In the genomic region with DNA sequence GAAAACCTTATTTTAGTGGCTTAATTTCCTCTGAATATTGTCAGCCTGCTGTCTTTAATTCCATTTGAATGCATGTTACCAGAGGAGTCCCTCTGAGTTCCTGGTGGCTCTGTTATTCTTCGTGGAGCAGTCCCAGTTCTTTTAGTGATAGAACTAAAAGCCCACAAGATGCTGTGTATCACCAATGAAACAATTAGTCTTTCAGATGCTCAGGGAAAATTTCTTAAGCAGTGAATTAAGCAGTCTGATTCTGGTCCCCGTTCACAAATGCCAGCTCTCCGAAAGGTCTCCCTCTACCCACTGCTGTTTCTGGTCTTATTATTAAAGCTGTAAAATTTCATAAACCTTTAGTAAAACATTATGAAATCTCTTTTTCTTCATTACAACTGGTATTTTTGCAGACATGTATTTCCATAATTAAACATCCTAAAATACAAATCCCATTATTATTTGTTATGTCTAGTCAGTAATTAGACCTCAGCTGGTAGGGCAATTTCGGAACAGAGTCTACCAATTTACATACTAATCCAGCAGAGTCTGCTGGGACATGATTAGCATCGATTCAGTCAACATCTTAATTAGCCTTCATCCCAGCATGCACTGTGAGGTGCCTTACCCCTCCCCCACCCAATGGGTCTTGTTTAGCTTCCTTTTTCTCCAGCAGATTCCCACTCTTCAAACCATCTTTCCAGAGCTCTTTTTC, we compare ENCODE assay signal across 13 mouse cellular contexts. TPM values are rescaled to one million over a fixed set of nuclear protein-coding genes. Genes with fewer than 3 reads are reported as not detected.
DNase-seq lines count a peak whose midpoint lies in the region; ATAC-seq lines count a peak whose summit lies in the region.
"Had no signal": no experiment of that assay in that cellular context is flagged by ENCODE, and none has a peak within 500 bp of the region (broad histone marks: within the 10 kb centered on the region; RNA-seq: fewer than 3 reads in every experiment).

No protein-coding gene starts in this region.

- WGBS in hindbrain, embryonic 13.5 days = 33% methylated on average over 5 of the region's 5 CpGs
- 53% methylated on average over 5 of the region's 5 CpGs for WGBS in midbrain, embryonic 10.5 days

- H3K4me2 ChIP-seq in hindbrain, embryonic 13.5 days = 0 out of 2 replicates have a peak overlapping the region, but pooled peaks have one; percentile 13
- H3K4me2 ChIP-seq: heart, embryonic 13.5 days had no signal

- H3K4me3 ChIP-seq in hindbrain, embryonic 13.5 days = no peak overlapping the region
- no peak overlapping the region for H3K4me3 ChIP-seq in midbrain, embryonic 10.5 days
- H3K4me3 ChIP-seq: heart, embryonic 13.5 days had no signal

- no peak overlapping the region for H3K9ac ChIP-seq in hindbrain, embryonic 13.5 days
- H3K9ac ChIP-seq: heart, embryonic 13.5 days had no signal

- H3K27ac ChIP-seq in hindbrain, embryonic 13.5 days = peak overlapping the region; percentile 60; the same call in 1 of the 2 replicates
- H3K27ac ChIP-seq in midbrain, embryonic 10.5 days (replicated peaks) = peak overlapping the region; percentile 39; the same call in 1 of the 2 replicates
- H3K27ac ChIP-seq: heart, embryonic 13.5 days had no signal

- no peaks in the 10 kb centered on the region for H3K9me3 ChIP-seq in hindbrain, embryonic 13.5 days
- no peaks in the 10 kb centered on the region for H3K9me3 ChIP-seq in midbrain, embryonic 10.5 days (replicated peaks)
- H3K9me3 ChIP-seq: heart, embryonic 13.5 days had no signal

- DNase-seq in right cerebral cortex, adult 18-20 months = peak; percentile 29
- no peak for DNase-seq in right cerebral cortex, postnatal 25 days
- DNase-seq in midbrain, embryonic 10.5 days (ENCODE audit: low spot score) = no peak
- peak; percentile 36 for DNase-seq in right cerebral cortex, postnatal 4 days
- no peak for DNase-seq in spleen, postnatal 10 days (ENCODE audit: low spot score in 2 of 2)
- no peak for DNase-seq in kidney, postnatal 14 days
- no peak for DNase-seq in heart, adult 8-10 months (ENCODE audit: low spot score)

- ATAC-seq in hindbrain, embryonic 13.5 days (ENCODE audit: low FRiP score) = peak; percentile 81
- ATAC-seq: intestine, postnatal 0 days had no signal

- no peaks in the 10 kb centered on the region for H3K4me1 ChIP-seq in hindbrain, embryonic 13.5 days (replicated peaks)
- H3K4me1 ChIP-seq in midbrain, embryonic 10.5 days = peaks cover 14% of the 10 kb centered on the region

- peaks cover 5% of the 10 kb centered on the region; the same call in 1 of the 2 replicates for H3K27me3 ChIP-seq in hindbrain, embryonic 13.5 days
- peaks cover 43% of the 10 kb centered on the region for H3K27me3 ChIP-seq in midbrain, embryonic 10.5 days (ENCODE audit: low read depth, poor library complexity, severe bottlenecking)

- no peaks in the 10 kb centered on the region for H3K36me3 ChIP-seq in hindbrain, embryonic 13.5 days
- no peaks in the 10 kb centered on the region for H3K36me3 ChIP-seq in midbrain, embryonic 10.5 days
- H3K36me3 ChIP-seq: heart, embryonic 13.5 days had no signal

RNA-seq across cellular contexts. Expression of a gene that starts 58.7 kb away (rescaled TPM):
- polyA plus RNA-seq in hindbrain, embryonic 13.5 days (2015; fragmentation: Nextera tagmentation; extraction: Ambion mirVana) = not detected in 2 replicates
- 0.21 TPM in 1 of 2 replicates, not detected in the other for polyA plus RNA-seq in midbrain, embryonic 10.5 days (2016; fragmentation: Nextera tagmentation; extraction: Ambion mirVana)
- total RNA-seq in heart, adult 8-10 months (2022) = not detected
- total RNA-seq: gastrocnemius, adult 18-20 months; left cerebral cortex, adult 8-10 months had no signal
- polyA plus RNA-seq: intestine, postnatal 0 days; liver, embryonic 16.5 days had no signal

Comparison
In these comparisons a context has a peak if more than half of its experiments do, and no peak if none do; other contexts are left out.
1. DNase-seq: peak in right cerebral cortex, adult 18-20 months (single experiment) and right cerebral cortex, postnatal 4 days (single experiment); none in right cerebral cortex, postnatal 25 days (single experiment), midbrain, embryonic 10.5 days (single experiment), spleen, postnatal 10 days (0 of 2), kidney, postnatal 14 days (single experiment) and heart, adult 8-10 months (single experiment).